Comparison of ENCODE assay signal across 16 mouse cellular contexts in genomic region chr13:115475861-115476260, GRCm38 (mm10).
"Had no signal": no experiment of that assay in that cellular context is flagged by ENCODE, and none has a peak within 500 bp of the region (broad histone marks: within the 10 kb centered on the region; RNA-seq: fewer than 3 reads in every experiment).

No protein-coding gene starts in this region.

- ATAC-seq: liver, postnatal 0 days; lung, postnatal 0 days; midbrain, embryonic 13.5 days; midbrain, embryonic 15.5 days had no signal

- H3K9me3 ChIP-seq: lung, embryonic 15.5 days; midbrain, embryonic 13.5 days; midbrain, embryonic 15.5 days; neural tube, embryonic 12.5 days had no signal

- H3K4me1 ChIP-seq: lung, embryonic 15.5 days; megakaryocyte, embryonic 14.5 days; midbrain, embryonic 13.5 days; midbrain, embryonic 15.5 days; neural tube, embryonic 12.5 days had no signal

- H3K4me2 ChIP-seq: lung, embryonic 15.5 days; midbrain, embryonic 11.5 days; midbrain, embryonic 13.5 days; midbrain, embryonic 15.5 days; neural tube, embryonic 12.5 days had no signal

- H3K36me3 ChIP-seq: lung, embryonic 15.5 days; midbrain, embryonic 13.5 days; midbrain, embryonic 15.5 days; neural tube, embryonic 12.5 days had no signal

- H3K27ac ChIP-seq: lung, embryonic 15.5 days; macrophage; midbrain, embryonic 13.5 days; midbrain, embryonic 15.5 days; neural tube, embryonic 12.5 days had no signal

- H3K9ac ChIP-seq: liver, postnatal 0 days; lung, embryonic 15.5 days; midbrain, embryonic 13.5 days; midbrain, embryonic 15.5 days; neural tube, embryonic 12.5 days had no signal

- H3K4me3 ChIP-seq: lung, embryonic 15.5 days; megakaryocyte, embryonic 14.5 days; midbrain, embryonic 13.5 days; midbrain, embryonic 15.5 days; neural tube, embryonic 12.5 days had no signal

- DNase-seq: liver, postnatal 0 days; lung, adult 2 months; lung, postnatal 14 days; lung, postnatal 36 days; right cerebral cortex, postnatal 14 days; thymus, adult 18-20 months; thymus, postnatal 14 days; thymus, postnatal 36 days had no signal

- H3K27me3 ChIP-seq: lung, embryonic 15.5 days; megakaryocyte, embryonic 14.5 days; midbrain, embryonic 13.5 days; midbrain, embryonic 15.5 days; neural tube, embryonic 12.5 days had no signal
